Mouse (Mus musculus) erythroblast, embryonic 14.5 days (primary cell): ENCODE measurements around the gene Gm45785.

Experiments used
- GATA1 ChIP-seq: IDR thresholded peaks from 2 replicates; pipeline ENCODE4 v1.6.1; 2012; ENCODE audit warnings: low read length, inconsistent platforms, mixed read lengths
- TAL1 ChIP-seq: IDR thresholded peaks from 3 replicates; pipeline ENCODE4 v1.6.1; 2012; ENCODE audit warnings: low read length, inconsistent platforms, mixed read lengths

- no peak for TF ChIP-seq TAL1
- TF ChIP-seq GATA1: no peak
These were observed 11.0 kb downstream of the Gm45785 start, which contains the start of gene Scgb1c1 for GRCm38 (mm10) chr7:140844905-140845665.
